Mouse (Mus musculus) left cerebral cortex, adult 2 months (tissue): ENCODE measurements around the gene Lce1h. TPM values are rescaled to one million over a fixed set of nuclear protein-coding genes. Genes with fewer than 3 reads are reported as not detected.
A peak's percentile ranks its signal among the peaks of the same experiment; 100 is the strongest.

ENCODE experiments used
- DNase-seq, 2 experiments: peaks; one replicate each; pipeline ENCODE4 v3.0.0; 2021 to 2022; ENCODE audit warnings: low spot score in 2 of 2, mixed read lengths in 1 of 2; ENCODE audit errors: extremely low spot score in 1 of 2
- H3K27ac ChIP-seq: fragments of 200-600 bp; 2 replicates; pipeline ENCODE4 v1.8.1; 2022
- H3K4me3 ChIP-seq: fragments of 200-600 bp; 2 replicates; pipeline ENCODE4 v1.8.1; 2022
- CTCF ChIP-seq: fragments of 200-600 bp; IDR thresholded peaks from 2 replicates; pipeline ENCODE4 v1.8.1; 2022; ENCODE audit warnings: antibody characterized with exemption, mild to moderate bottlenecking, moderate library complexity
- intact Hi-C: fragments of 180-260 bp; cut with DNase I; formaldehyde crosslinking; loops from one replicate; pipeline ENCODE4 v1.15.1; 2025
- long read RNA-seq, 2 experiments: library from polyadenylated mRNA; stranded (forward); transcript quantifications; one replicate each; pipeline ENCODE4 v2.0.0; 2021; ENCODE audit warnings: borderline mapping rate in 2 of 2
- total RNA-seq, 2 experiments: library from RNA; stranded (reverse); gene quantifications; 2 replicates each; pipeline ENCODE4 v1.2.3; 2021

The Lce1h gene
- total RNA-seq = not detected
- long read RNA-seq, experiment 1 = 0 reads
- long read RNA-seq, experiment 2 = 0 reads

- H3K27ac ChIP-seq = no peak within 1 kb of the TSS
- intact Hi-C loops = no loop called here
- DNase-seq = no peak
- TF ChIP-seq CTCF = no peak
- no peak within 1 kb of the TSS for H3K4me3 ChIP-seq
These were observed at the start of gene Lce1h for GRCm38 (mm10) chr3:92764965-92765364. Gene Lce1h (minus strand): TSS chr3:92765065.

GRCm38 (mm10) chr3:92807791-92808190 lies 42.9 kb upstream of the Lce1h start, which contains the start of gene Lce1k:
Gene Lce1k (minus strand): TSS chr3:92807891.
- no peak within 1 kb of the TSS for H3K27ac ChIP-seq
- no peak for DNase-seq
- H3K4me3 ChIP-seq = no peak within 1 kb of the TSS
- intact Hi-C loops = no loop called here
- no peak for TF ChIP-seq CTCF

DNA sequence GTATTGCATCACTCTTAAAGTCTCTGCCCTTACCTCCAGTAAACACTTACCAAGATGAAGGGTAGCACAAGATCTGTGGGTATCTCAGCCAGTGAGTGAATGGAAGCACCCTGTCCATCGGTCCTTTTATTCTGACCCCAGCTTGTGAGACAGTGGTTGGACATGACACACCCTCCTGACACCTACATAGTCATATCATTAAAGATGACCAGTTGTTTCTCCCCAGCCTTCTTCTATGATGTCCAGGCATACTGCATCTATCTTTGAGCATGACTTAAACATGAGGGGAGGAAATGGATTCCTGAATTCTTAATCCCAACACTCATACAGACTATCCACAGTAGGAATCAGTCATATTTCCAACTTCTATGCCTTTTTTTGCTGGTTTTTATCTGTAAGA lies 25.5 kb upstream of the Lce1h start, which contains the start of gene Lce1j:
Gene Lce1j (minus strand): TSS at position 101 of the 400 bp plus-strand sequence.
- no peak for DNase-seq
- no peak for TF ChIP-seq CTCF

GRCm38 (mm10) chr3:92778799-92779198 lies 13.9 kb upstream of the Lce1h start, which contains the start of gene Lce1i:
Gene Lce1i (minus strand): TSS chr3:92778899.
- no peak for DNase-seq
- TF ChIP-seq CTCF = no peak
- H3K27ac ChIP-seq = no peak within 1 kb of the TSS
- no peak within 1 kb of the TSS for H3K4me3 ChIP-seq
- intact Hi-C loops = no loop called here

More for the DNA sequence above, 25.5 kb upstream of the Lce1h start, which contains the start of gene Lce1j:
- H3K4me3 ChIP-seq = no peak within 1 kb of the TSS
- H3K27ac ChIP-seq = no peak within 1 kb of the TSS
- intact Hi-C loops = no loop called here

GRCm38 (mm10) chr3:92771573-92771972 lies 6.7 kb upstream of the Lce1h start:
- Histone ChIP-seq H3K27ac (no peak overlapping the region), H3K4me3 (no peak overlapping the region)
- TF ChIP-seq CTCF = peak; percentile 51
- DNase-seq = no peak
- intact Hi-C loops = loop anchor here (5.0 kb wide), 1 partner anchor 619 kb away; no protein-coding TSS in a partner anchor

- no peak overlapping the region for H3K4me3 ChIP-seq
- no peak for DNase-seq
- H3K27ac ChIP-seq = no peak overlapping the region
- TF ChIP-seq CTCF = peak; percentile 33
- intact Hi-C loops = loop anchor here (2.0 to 10.0 kb wide), 2 partner anchors 150 to 242 kb away; partner anchors contain the start of gene Lce3f
These were observed 11.7 kb downstream of the Lce1h start for GRCm38 (mm10) chr3:92753197-92753596.

DNA sequence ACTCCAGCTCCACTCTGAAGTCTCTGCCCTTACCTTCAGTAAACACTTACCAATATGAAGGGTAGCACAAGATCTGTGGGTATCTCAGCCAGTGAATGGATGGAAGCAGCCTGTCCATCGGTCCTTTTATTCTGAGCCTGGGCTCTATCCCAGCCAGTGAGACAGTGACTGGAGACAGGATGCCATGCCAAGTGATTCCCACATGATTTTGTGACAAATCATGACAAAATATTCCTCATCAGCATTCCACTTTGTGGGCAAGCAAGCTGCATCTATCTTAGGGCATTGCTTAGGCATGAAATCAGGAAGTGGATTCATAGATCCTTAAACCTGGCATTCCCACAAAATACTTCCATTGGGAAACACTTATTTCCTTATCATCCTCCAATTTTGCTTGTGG lies 12.6 kb downstream of the Lce1h start, which contains the start of gene Lce1g:
Gene Lce1g (minus strand): TSS at position 101 of the 400 bp plus-strand sequence.
- intact Hi-C loops = loop anchor here (2.0 to 10.0 kb wide), 2 partner anchors 151 to 243 kb away; partner anchors contain the start of gene Lce3f

GRCm38 (mm10) chr3:92738996-92739395 lies 25.9 kb downstream of the Lce1h start, which contains the start of gene Gm38119:
Gene Gm38119 (minus strand): TSS chr3:92739096.
- intact Hi-C loops = no loop called here
- Histone ChIP-seq H3K27ac (no peak within 1 kb of the TSS), H3K4me3 (no peak within 1 kb of the TSS)
- DNase-seq = no peak
- TF ChIP-seq CTCF = no peak

More for the DNA sequence above, 12.6 kb downstream of the Lce1h start, which contains the start of gene Lce1g:
- no peak within 1 kb of the TSS for H3K27ac ChIP-seq
- no peak for TF ChIP-seq CTCF
- DNase-seq = no peak
- H3K4me3 ChIP-seq = no peak within 1 kb of the TSS

- Histone ChIP-seq H3K27ac (no peak overlapping the region), H3K4me3 (no peak overlapping the region)
- DNase-seq = no peak
- no peak for TF ChIP-seq CTCF
- intact Hi-C loops = no loop called here
These were observed 42.2 kb downstream of the Lce1h start for GRCm38 (mm10) chr3:92722631-92723030.

- H3K4me3 ChIP-seq = no peak within 1 kb of the TSS
- DNase-seq = no peak
- intact Hi-C loops = no loop called here
- H3K27ac ChIP-seq = no peak within 1 kb of the TSS
- TF ChIP-seq CTCF = no peak
These were observed 44.6 kb downstream of the Lce1h start, which contains the start of gene Lce1f for GRCm38 (mm10) chr3:92720250-92720649. Gene Lce1f (minus strand): TSS chr3:92720350.

- intact Hi-C loops = no loop called here
- H3K4me3 ChIP-seq = no peak overlapping the region
- no peak for TF ChIP-seq CTCF
- DNase-seq = no peak
- no peak overlapping the region for H3K27ac ChIP-seq
These were observed 49.7 kb downstream of the Lce1h start for GRCm38 (mm10) chr3:92715122-92715521.

Other genes starting within 250 kb of the Lce1h start
- gene 2310046K23Rik, start 230.6 kb downstream of the Lce1h start, total RNA-seq = not detected
- gene Ivl, start 191.3 kb downstream of the Lce1h start, total RNA-seq = not detected
- not detected for gene Smcp, start 176.1 kb downstream of the Lce1h start, total RNA-seq
- gene 2210017I01Rik, start 157.6 kb downstream of the Lce1h start, total RNA-seq = not detected
- not detected for gene Lce6a, start 143.4 kb downstream of the Lce1h start, total RNA-seq
- gene Lce1a1, start 116.8 kb downstream of the Lce1h start, total RNA-seq = not detected
- gene Lce1b, start 108.1 kb downstream of the Lce1h start, total RNA-seq = not detected
- not detected for gene Lce1a2, start 94.8 kb downstream of the Lce1h start, total RNA-seq
- gene Lce1c, start 85.8 kb downstream of the Lce1h start, total RNA-seq = not detected
- not detected for gene Lce1d, start 77.9 kb downstream of the Lce1h start, total RNA-seq
- gene Lce1e, start 56.0 kb downstream of the Lce1h start, total RNA-seq = not detected
- gene Lce1f, start 44.7 kb downstream of the Lce1h start, total RNA-seq = not detected
- not detected for gene Gm38119, start 26.0 kb downstream of the Lce1h start, total RNA-seq
- gene Lce1g, start 12.7 kb downstream of the Lce1h start, total RNA-seq = not detected
- gene Lce1i, start 13.8 kb upstream of the Lce1h start, total RNA-seq = not detected
- gene Lce1j, start 25.4 kb upstream of the Lce1h start, total RNA-seq = not detected
- gene Lce1k, start 42.8 kb upstream of the Lce1h start, total RNA-seq = not detected
- not detected for gene Kprp, start 62.2 kb upstream of the Lce1h start, total RNA-seq
- gene Lce1l, start 86.2 kb upstream of the Lce1h start, total RNA-seq = not detected
- gene 2310050C09Rik, start 105.2 kb upstream of the Lce1h start, total RNA-seq = not detected
- gene Lce3a, start 161.2 kb upstream of the Lce1h start, total RNA-seq = not detected
- not detected for gene Lce3b, start 167.9 kb upstream of the Lce1h start, total RNA-seq
- not detected for gene Lce3c, start 179.4 kb upstream of the Lce1h start, total RNA-seq
- not detected for gene Lce3d, start 192.3 kb upstream of the Lce1h start, total RNA-seq
- gene Lce3e, start 202.0 kb upstream of the Lce1h start, total RNA-seq = not detected
- gene Lce3f, start 227.2 kb upstream of the Lce1h start, total RNA-seq = not detected